Comparison of ENCODE assay signal across 15 mouse cellular contexts in the genomic region with DNA sequence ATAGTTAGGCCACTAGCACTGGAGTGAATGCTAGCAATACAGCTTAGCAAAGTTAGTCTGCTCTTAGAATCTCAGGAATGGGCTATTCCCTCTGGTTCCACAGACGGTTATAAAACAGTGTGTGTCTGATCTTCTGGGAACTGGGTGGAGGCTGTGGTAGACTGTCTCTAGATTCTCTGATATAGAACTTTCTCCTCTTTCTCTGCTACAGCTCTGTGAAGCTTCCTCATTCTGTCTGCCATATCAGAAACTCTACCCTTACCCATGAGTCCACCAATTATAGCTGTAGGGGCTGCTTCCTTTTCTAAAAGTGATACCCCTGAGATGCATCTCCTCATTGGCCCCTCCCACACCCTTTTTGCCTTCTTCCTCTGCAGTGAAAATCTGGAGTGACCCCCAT.
"Had no signal": no experiment of that assay in that cellular context is flagged by ENCODE, and none has a peak within 500 bp of the region (broad histone marks: within the 10 kb centered on the region; RNA-seq: fewer than 3 reads in every experiment).

No protein-coding gene starts in this region.

- H3K9me3 ChIP-seq: neural tube, embryonic 15.5 days; stomach, embryonic 15.5 days had no signal

- H3K27ac ChIP-seq: neural tube, embryonic 15.5 days; stomach, embryonic 15.5 days; stomach, postnatal 0 days had no signal

- DNase-seq: retina, postnatal 1 day; right cerebral cortex, adult 18-20 months; right cerebral cortex, postnatal 14 days; right cerebral cortex, postnatal 25 days; right cerebral cortex, postnatal 4 days; spleen, adult 18-20 months; thymus, adult 18-20 months; thymus, adult 2 months; thymus, postnatal 14 days; thymus, postnatal 25 days; thymus, postnatal 36 days; thymus, postnatal 4 days had no signal

- H3K4me3 ChIP-seq: neural tube, embryonic 15.5 days; stomach, embryonic 15.5 days had no signal

- H3K36me3 ChIP-seq: neural tube, embryonic 15.5 days; stomach, embryonic 15.5 days had no signal

- H3K9ac ChIP-seq: neural tube, embryonic 15.5 days; stomach, embryonic 15.5 days had no signal

- H3K4me1 ChIP-seq: neural tube, embryonic 15.5 days; stomach, embryonic 15.5 days had no signal

- H3K4me2 ChIP-seq: neural tube, embryonic 15.5 days; stomach, embryonic 15.5 days had no signal

- H3K27me3 ChIP-seq: neural tube, embryonic 15.5 days; stomach, embryonic 15.5 days had no signal
